Mouse (Mus musculus) embryonic facial prominence, embryonic 11.5 days (tissue): ENCODE results near the gene Olfr877. TPM values are rescaled to one million over a fixed set of nuclear protein-coding genes. Genes with fewer than 3 reads are reported as not detected.

ENCODE experiments used
- ATAC-seq: fragments of 200-750 bp; cut with Nextera tagmentation; replicated peaks from 2 replicates; pipeline ENCODE4 v1.8.0; 2017; ENCODE audit warnings: low read depth; ENCODE audit not compliant: insufficient number of reproducible peaks, low FRiP score, low TSS enrichment
- DNase-seq: peaks from one replicate; pipeline ENCODE4 v3.0.0-alpha.2; 2015; ENCODE audit warnings: low spot score
- H3K27ac ChIP-seq: fragments of 300-500 bp; sonication (generic); replicated peaks from 2 replicates; pipeline ENCODE4 v1.5.1; 2014; ENCODE audit warnings: mild to moderate bottlenecking, low read depth, low read length, control low read depth
- H3K27me3 ChIP-seq: fragments of 300-500 bp; sonication (generic); 2 replicates; pipeline ENCODE4 v1.6.1; 2014; ENCODE audit warnings: mild to moderate bottlenecking, low read length, moderate library complexity, mixed read lengths; ENCODE audit not compliant: control insufficient read depth, insufficient read depth
- H3K36me3 ChIP-seq: fragments of 300-500 bp; sonication (generic); replicated peaks from 2 replicates; pipeline ENCODE4 v1.6.1; 2014; ENCODE audit warnings: low read depth, mild to moderate bottlenecking, low read length, moderate library complexity, mixed read lengths; ENCODE audit not compliant: control insufficient read depth, insufficient read depth
- H3K4me1 ChIP-seq: fragments of 300-500 bp; sonication (generic); 2 replicates; pipeline ENCODE4 v1.6.1; 2014; ENCODE audit warnings: low read length, mixed read lengths; ENCODE audit not compliant: control insufficient read depth, insufficient read depth
- H3K4me2 ChIP-seq: fragments of 300-500 bp; sonication (generic); 2 replicates; pipeline ENCODE4 v1.6.1; 2014; ENCODE audit warnings: low read depth, mild to moderate bottlenecking, control low read depth, low read length, moderate library complexity
- H3K4me3 ChIP-seq: fragments of 300-500 bp; sonication (generic); 2 replicates; pipeline ENCODE4 v1.5.1; 2014; ENCODE audit warnings: low read depth, low read length, control low read depth
- H3K9ac ChIP-seq: fragments of 300-500 bp; sonication (generic); replicated peaks from 2 replicates; pipeline ENCODE4 v1.6.1; 2014; ENCODE audit warnings: mild to moderate bottlenecking, control low read depth, low read length
- H3K9me3 ChIP-seq: fragments of 300-500 bp; sonication (generic); replicated peaks from 2 replicates; pipeline ENCODE4 v1.6.1; 2016; ENCODE audit warnings: mild to moderate bottlenecking, low read length, inconsistent platforms, mixed read lengths; ENCODE audit not compliant: control insufficient read depth
- WGBS: fragments of 180-500 bp; shearing (Covaris S2); extraction: QIAGEN DNeasy Blood & Tissue Kit; methylation state at CpG from one replicate; pipeline ENCODE4 v1.1.7; 2014; 5-methylcytosine and 5-hydroxymethylcytosine counted together
- polyA plus RNA-seq: library from polyadenylated mRNA; unstranded; fragments of >200 nt; fragmentation: Nextera tagmentation; extraction: Ambion mirVana; gene quantifications from 2 replicates; pipeline ENCODE4 v1.2.1, GENCODE M21; 2014

Olfr877 gene
- not detected in 2 replicates for polyA plus RNA-seq

- Histone ChIP-seq H3K36me3 (no peaks in the 10 kb centered on the region), H3K9ac (no peak within 1 kb of the TSS), H3K4me1 (no peaks in the 10 kb centered on the region), H3K4me2 (no peak within 1 kb of the TSS), H3K9me3 (no peaks in the 10 kb centered on the region), H3K4me3 (no peak within 1 kb of the TSS), H3K27ac (no peak within 1 kb of the TSS), H3K27me3 (no peaks in the 10 kb centered on the region)
- ATAC-seq (no peak), DNase-seq (no peak)
- 85% methylated on average over 4 of the region's 4 CpGs for WGBS
Observed at GRCm38 (mm10) chr9:37853969-37854368, at the start of gene Olfr877. Gene Olfr877, plus strand, starts transcription at chr9:37854269.

GRCm38 (mm10) chr9:37807235-37807634, 46.8 kb upstream of the Olfr877 start:
- ATAC-seq = no peak

GRCm38 (mm10) chr9:37808456-37808855, 45.6 kb upstream of the Olfr877 start:
- no peak overlapping the region for H3K9ac ChIP-seq
- H3K4me3 ChIP-seq = no peak overlapping the region
- no peak overlapping the region for H3K27ac ChIP-seq
- no peak for DNase-seq
- ATAC-seq = no peak
- no peaks in the 10 kb centered on the region for H3K36me3 ChIP-seq
- H3K27me3 ChIP-seq = no peaks in the 10 kb centered on the region
- no peak overlapping the region for H3K4me2 ChIP-seq
- H3K4me1 ChIP-seq = no peaks in the 10 kb centered on the region
- WGBS = 90% methylated on average over 3 of the region's 3 CpGs
- no peaks in the 10 kb centered on the region for H3K9me3 ChIP-seq

More at GRCm38 (mm10) chr9:37807235-37807634, 46.8 kb upstream of the Olfr877 start:
- H3K4me3 ChIP-seq = no peak overlapping the region
- H3K4me2 ChIP-seq = no peak overlapping the region
- no peak for DNase-seq
- no peaks in the 10 kb centered on the region for H3K4me1 ChIP-seq
- H3K9me3 ChIP-seq = no peaks in the 10 kb centered on the region
- H3K27ac ChIP-seq = no peak overlapping the region
- H3K27me3 ChIP-seq = no peaks in the 10 kb centered on the region
- H3K9ac ChIP-seq = no peak overlapping the region
- no peaks in the 10 kb centered on the region for H3K36me3 ChIP-seq

GRCm38 (mm10) chr9:37808976-37809375, 45.1 kb upstream of the Olfr877 start:
- DNase-seq (no peak), ATAC-seq (no peak)
- H3K4me2 ChIP-seq = no peak overlapping the region
- H3K9me3 ChIP-seq = no peaks in the 10 kb centered on the region
- H3K4me1 ChIP-seq = no peaks in the 10 kb centered on the region
- H3K36me3 ChIP-seq = no peaks in the 10 kb centered on the region
- 89% methylated on average over 2 of the region's 2 CpGs for WGBS
- H3K27me3 ChIP-seq = no peaks in the 10 kb centered on the region
- H3K9ac ChIP-seq = no peak overlapping the region
- no peak overlapping the region for H3K4me3 ChIP-seq
- no peak overlapping the region for H3K27ac ChIP-seq

GRCm38 (mm10) chr9:37814696-37815095, 39.4 kb upstream of the Olfr877 start:
- Histone ChIP-seq H3K27me3 (no peaks in the 10 kb centered on the region), H3K4me1 (no peaks in the 10 kb centered on the region), H3K9me3 (no peaks in the 10 kb centered on the region), H3K4me3 (no peak overlapping the region), H3K9ac (no peak overlapping the region), H3K36me3 (no peaks in the 10 kb centered on the region), H3K4me2 (no peak overlapping the region), H3K27ac (no peak overlapping the region)
- DNase-seq = no peak
- no peak for ATAC-seq
- WGBS = 87% methylated on average over 3 of the region's 3 CpGs

GRCm38 (mm10) chr9:37829881-37830280, 24.2 kb upstream of the Olfr877 start:
- Histone ChIP-seq H3K4me1 (no peaks in the 10 kb centered on the region), H3K4me3 (no peak overlapping the region), H3K9ac (no peak overlapping the region), H3K36me3 (no peaks in the 10 kb centered on the region), H3K27ac (no peak overlapping the region), H3K9me3 (no peaks in the 10 kb centered on the region), H3K4me2 (no peak overlapping the region), H3K27me3 (no peaks in the 10 kb centered on the region)
- DNase-seq (no peak), ATAC-seq (no peak)

- H3K4me3 ChIP-seq = no peak overlapping the region
- no peaks in the 10 kb centered on the region for H3K9me3 ChIP-seq
- H3K4me1 ChIP-seq = no peaks in the 10 kb centered on the region
- no peaks in the 10 kb centered on the region for H3K27me3 ChIP-seq
- 86% methylated on average over 1 of the region's 1 CpGs for WGBS
- H3K27ac ChIP-seq = no peak overlapping the region
- no peaks in the 10 kb centered on the region for H3K36me3 ChIP-seq
- DNase-seq (no peak), ATAC-seq (no peak)
- H3K4me2 ChIP-seq = no peak overlapping the region
- no peak overlapping the region for H3K9ac ChIP-seq
Observed at GRCm38 (mm10) chr9:37833341-37833740, 20.7 kb upstream of the Olfr877 start.

GRCm38 (mm10) chr9:37849267-37849666, 4.8 kb upstream of the Olfr877 start:
- no peak for ATAC-seq

More at GRCm38 (mm10) chr9:37849267-37849666, 4.8 kb upstream of the Olfr877 start:
- H3K4me1 ChIP-seq = no peaks in the 10 kb centered on the region
- no peak for DNase-seq
- no peak overlapping the region for H3K4me2 ChIP-seq
- H3K27me3 ChIP-seq = no peaks in the 10 kb centered on the region
- 78% methylated on average over 2 of the region's 2 CpGs for WGBS
- H3K27ac ChIP-seq = no peak overlapping the region
- H3K9me3 ChIP-seq = no peaks in the 10 kb centered on the region
- H3K9ac ChIP-seq = no peak overlapping the region
- H3K4me3 ChIP-seq = no peak overlapping the region
- H3K36me3 ChIP-seq = no peaks in the 10 kb centered on the region
